Mouse (Mus musculus) olfactory bulb, adult 2 months (tissue): ENCODE data around the gene Sntn.

Experiments
- CTCF ChIP-seq: fragments of 200-500 bp; IDR thresholded peaks from 2 replicates; pipeline ENCODE4 v1.5.1; 2012; ENCODE audit warnings: low read depth, mild to moderate bottlenecking, low read length, moderate library complexity; ENCODE audit not compliant: insufficient read depth
- POLR2A ChIP-seq: fragments of 200-500 bp; IDR thresholded peaks from 2 replicates; pipeline ENCODE4 v1.6.1; 2012; ENCODE audit warnings: mild to moderate bottlenecking, low read depth, low read length, moderate library complexity; ENCODE audit not compliant: insufficient read depth

DNA sequence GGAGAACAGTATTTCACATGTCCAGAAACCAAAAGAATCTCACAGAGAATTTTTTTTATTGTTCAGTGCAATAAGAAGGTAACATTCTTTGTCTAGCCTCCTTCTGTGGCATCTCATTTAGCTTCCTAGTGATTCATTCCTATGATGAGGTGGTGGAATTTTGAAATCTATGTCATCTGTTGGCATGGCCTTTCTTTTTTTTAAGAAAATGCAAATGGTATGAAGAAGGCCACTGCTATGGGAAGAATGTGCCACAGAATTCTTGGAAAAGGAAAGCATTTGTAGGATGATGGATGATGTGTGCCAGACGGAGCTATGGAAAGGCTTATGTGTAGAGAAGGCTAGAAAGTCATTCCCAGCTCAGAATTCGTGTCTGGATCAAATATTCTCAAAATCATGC lies 19.8 kb downstream of the Sntn start:
- TF ChIP-seq CTCF = no peak
- no peak for TF ChIP-seq POLR2A
